Mouse (Mus musculus) liver, embryonic 12.5 days (tissue): ENCODE measurements at regions not wholly inside any gene's neighbourhood (a gene's known extent, or its start where the extent isn't known, plus 50 kb on each side); places are given as distances from the start of the nearest gene placed in this dataset.

Source experiments
- ATAC-seq: fragments of 200-750 bp; cut with Nextera tagmentation; 2 replicates; pipeline ENCODE4 v1.8.0; 2017; ENCODE audit warnings: moderate number of reproducible peaks, mild to moderate bottlenecking, moderate library complexity
- H3K27ac ChIP-seq: fragments of 300-500 bp; sonication (generic); 2 replicates; pipeline ENCODE4 v1.5.1; 2016; ENCODE audit warnings: mild to moderate bottlenecking
- H3K27me3 ChIP-seq: fragments of 300-500 bp; sonication (generic); replicated peaks from 2 replicates; pipeline ENCODE4 v1.6.1; 2016; ENCODE audit warnings: mild to moderate bottlenecking, moderate library complexity
- H3K36me3 ChIP-seq: fragments of 300-500 bp; sonication (generic); 2 replicates; pipeline ENCODE4 v1.6.1; 2016; ENCODE audit warnings: mild to moderate bottlenecking, moderate library complexity
- H3K4me1 ChIP-seq: fragments of 300-500 bp; sonication (generic); 2 replicates; pipeline ENCODE4 v1.6.1; 2016
- H3K4me2 ChIP-seq: fragments of 300-500 bp; sonication (generic); 2 replicates; pipeline ENCODE4 v1.6.1; 2016; ENCODE audit warnings: mild to moderate bottlenecking, moderate library complexity
- H3K4me3 ChIP-seq: fragments of 300-500 bp; sonication (generic); 2 replicates; pipeline ENCODE4 v1.5.1; 2016; ENCODE audit warnings: mild to moderate bottlenecking, moderate library complexity
- H3K9ac ChIP-seq: fragments of 300-500 bp; sonication (generic); 2 replicates; pipeline ENCODE4 v1.6.1; 2016; ENCODE audit warnings: mild to moderate bottlenecking, moderate library complexity
- H3K9me3 ChIP-seq: fragments of 300-500 bp; sonication (generic); replicated peaks from 2 replicates; pipeline ENCODE4 v1.6.1; 2016; ENCODE audit warnings: mild to moderate bottlenecking, moderate library complexity
- WGBS: fragments of 180-500 bp; shearing (Covaris S2); methylation state at CpG from one replicate; pipeline ENCODE4 v1.1.7; 2016; ENCODE audit not compliant: insufficient replicate concordance; 5-methylcytosine and 5-hydroxymethylcytosine counted together

GRCm38 (mm10) chr6:99793546-99793945, 67.4 kb upstream of the Prok2 start:
- no peak overlapping the region for H3K4me3 ChIP-seq
- ATAC-seq, result no peak
- 53% methylated on average over 10 of the region's 10 CpGs for WGBS
- no peaks in the 10 kb centered on the region for H3K36me3 ChIP-seq
- no peaks in the 10 kb centered on the region for H3K9me3 ChIP-seq
- H3K4me1 ChIP-seq, result no peaks in the 10 kb centered on the region
- no peak overlapping the region for H3K27ac ChIP-seq
- H3K9ac ChIP-seq, result no peak overlapping the region
- H3K4me2 ChIP-seq, result no peak overlapping the region
- peaks cover 17% of the 10 kb centered on the region; the same call in 1 of the 2 replicates for H3K27me3 ChIP-seq

- Histone ChIP-seq H3K9ac (no peak overlapping the region), H3K4me1 (no peaks in the 10 kb centered on the region), H3K4me2 (no peak overlapping the region), H3K27ac (no peak overlapping the region), H3K9me3 (no peaks in the 10 kb centered on the region), H3K4me3 (no peak overlapping the region), H3K36me3 (no peaks in the 10 kb centered on the region), H3K27me3 (peaks cover 17% of the 10 kb centered on the region; the same call in 1 of the 2 replicates)
- 66% methylated on average over 10 of the region's 10 CpGs for whole genome bisulfite sequencing
- no peak for ATAC-seq
Measured at GRCm38 (mm10) chr6:99792353-99792752, 66.2 kb upstream of the Prok2 start.

GRCm38 (mm10) chr6:99786977-99787376, 60.8 kb upstream of the Prok2 start:
- WGBS, result 73% methylated on average over 7 of the region's 7 CpGs

GRCm38 (mm10) chr6:99785212-99785611, 59.0 kb upstream of the Prok2 start:
- H3K4me1 ChIP-seq, result no peaks in the 10 kb centered on the region
- H3K27ac ChIP-seq, result no peak overlapping the region
- WGBS, result 16% methylated on average over 6 of the region's 6 CpGs
- no peak overlapping the region for H3K9ac ChIP-seq
- no peaks in the 10 kb centered on the region; the same call in 1 of the 2 replicates for H3K27me3 ChIP-seq
- H3K4me2 ChIP-seq, result no peak overlapping the region
- H3K4me3 ChIP-seq, result no peak overlapping the region
- no peak for ATAC-seq
- H3K9me3 ChIP-seq, result no peaks in the 10 kb centered on the region
- no peaks in the 10 kb centered on the region for H3K36me3 ChIP-seq

More at GRCm38 (mm10) chr6:99786977-99787376, 60.8 kb upstream of the Prok2 start:
- no peaks in the 10 kb centered on the region for H3K36me3 ChIP-seq
- no peak overlapping the region for H3K4me2 ChIP-seq
- no peak overlapping the region for H3K27ac ChIP-seq
- H3K9ac ChIP-seq, result no peak overlapping the region
- ATAC-seq, result no peak
- no peak overlapping the region for H3K4me3 ChIP-seq
- H3K4me1 ChIP-seq, result no peaks in the 10 kb centered on the region
- H3K27me3 ChIP-seq, result peaks cover 1% of the 10 kb centered on the region; the same call in 1 of the 2 replicates
- no peaks in the 10 kb centered on the region for H3K9me3 ChIP-seq

GRCm38 (mm10) chr6:99784804-99785203, 58.6 kb upstream of the Prok2 start:
- no peaks in the 10 kb centered on the region for H3K9me3 ChIP-seq
- H3K4me3 ChIP-seq, result no peak overlapping the region
- WGBS, result 66% methylated on average over 3 of the region's 3 CpGs
- no peak overlapping the region for H3K27ac ChIP-seq
- no peak overlapping the region for H3K4me2 ChIP-seq
- no peaks in the 10 kb centered on the region; the same call in 1 of the 2 replicates for H3K27me3 ChIP-seq
- ATAC-seq, result no peak
- H3K4me1 ChIP-seq, result no peaks in the 10 kb centered on the region
- no peak overlapping the region for H3K9ac ChIP-seq
- no peaks in the 10 kb centered on the region for H3K36me3 ChIP-seq

- Histone ChIP-seq H3K36me3 (no peaks in the 10 kb centered on the region), H3K9me3 (no peaks in the 10 kb centered on the region), H3K4me3 (no peak overlapping the region), H3K4me1 (no peaks in the 10 kb centered on the region), H3K27me3 (no peaks in the 10 kb centered on the region; the same call in 1 of the 2 replicates), H3K27ac (no peak overlapping the region), H3K4me2 (no peak overlapping the region), H3K9ac (no peak overlapping the region)
- ATAC-seq, result no peak
- 57% methylated on average over 8 of the region's 8 CpGs for WGBS
Measured at GRCm38 (mm10) chr6:99784285-99784684, 58.1 kb upstream of the Prok2 start.

- Histone ChIP-seq H3K27ac (no peak overlapping the region), H3K27me3 (no peaks in the 10 kb centered on the region; the same call in 1 of the 2 replicates), H3K36me3 (no peaks in the 10 kb centered on the region), H3K4me3 (no peak overlapping the region), H3K9ac (no peak overlapping the region), H3K9me3 (no peaks in the 10 kb centered on the region), H3K4me1 (no peaks in the 10 kb centered on the region), H3K4me2 (no peak overlapping the region)
- WGBS, result 60% methylated on average over 2 of the region's 2 CpGs
- ATAC-seq, result no peak
Measured at GRCm38 (mm10) chr6:99782996-99783395, 56.8 kb upstream of the Prok2 start.
